22 mouse cellular contexts compared by ENCODE assay signal in genomic region chr5:84335834-84336465, GRCm38 (mm10).
DNase-seq lines count a peak whose midpoint lies in the region; ATAC-seq and TF ChIP-seq lines count a peak whose summit lies in the region.
"Had no signal": no experiment of that assay in that cellular context is flagged by ENCODE, and none has a peak within 500 bp of the region (broad histone marks: within the 10 kb centered on the region; RNA-seq: fewer than 3 reads in every experiment).

No protein-coding gene starts in this region.

- no peak for TF ChIP-seq CTCF in lung, adult 2 months (IDR thresholded peaks at IDR 0.05; ENCODE audit: insufficient read depth, low read length)

- H3K36me3 ChIP-seq in forebrain, embryonic 16.5 days (ENCODE audit: control insufficient read depth, insufficient read depth) = no peaks in the 10 kb centered on the region
- no peaks in the 10 kb centered on the region for H3K36me3 ChIP-seq in forebrain, embryonic 11.5 days (ENCODE audit: control insufficient read depth, insufficient read depth, low read length)
- H3K36me3 ChIP-seq in lung, embryonic 16.5 days (ENCODE audit: control insufficient read depth, insufficient read depth, low read length) = no peaks in the 10 kb centered on the region
- H3K36me3 ChIP-seq: embryonic facial prominence, embryonic 10.5 days; heart, embryonic 10.5 days; hindbrain, embryonic 12.5 days had no signal

- H3K27ac ChIP-seq in forebrain, embryonic 16.5 days (ENCODE audit: low read length) = no peak overlapping the region
- no peak overlapping the region for H3K27ac ChIP-seq in forebrain, embryonic 11.5 days (ENCODE audit: low read depth, low read length)
- peak overlapping the region; percentile 50 for H3K27ac ChIP-seq in lung, embryonic 16.5 days (ENCODE audit: low read length)
- H3K27ac ChIP-seq: embryonic facial prominence, embryonic 10.5 days; heart, embryonic 10.5 days; hindbrain, embryonic 12.5 days had no signal

- peak; percentile 55; the same call in 1 of the 2 replicates for ATAC-seq in forebrain, embryonic 16.5 days
- ATAC-seq in forebrain, embryonic 11.5 days (replicated peaks; ENCODE audit: low FRiP score) = no peak
- ATAC-seq in lung, embryonic 16.5 days (ENCODE audit: low read depth) = peak; percentile 94
- ATAC-seq: hindbrain, embryonic 16.5 days; inflammation-experienced regulatory T-cells, adult 6 months; intestine, postnatal 0 days had no signal

- no peak for TF ChIP-seq POLR2A in lung, adult 2 months (IDR thresholded peaks at IDR 0.05; ENCODE audit: borderline replicate concordance, extremely low read depth, low read depth, low read length)

- H3K4me1 ChIP-seq in forebrain, embryonic 16.5 days (replicated peaks; ENCODE audit: control insufficient read depth, insufficient read depth, low read length) = 0 out of 2 replicates have a peak, but pooled peaks cover 2% of the 10 kb centered on the region
- no peaks in the 10 kb centered on the region for H3K4me1 ChIP-seq in forebrain, embryonic 11.5 days (replicated peaks; ENCODE audit: control insufficient read depth, insufficient read depth, low read length)
- H3K4me1 ChIP-seq in lung, embryonic 16.5 days (replicated peaks; ENCODE audit: control insufficient read depth, insufficient read depth, low read length) = no peaks in the 10 kb centered on the region
- no peaks in the 10 kb centered on the region for H3K4me1 ChIP-seq in lung, adult 2 months (ENCODE audit: control insufficient read depth, insufficient read depth, low read length)
- H3K4me1 ChIP-seq: embryonic facial prominence, embryonic 10.5 days; heart, embryonic 10.5 days; hindbrain, embryonic 12.5 days had no signal

- WGBS in forebrain, embryonic 16.5 days = 66% methylated on average over 3 of the region's 3 CpGs
- WGBS in forebrain, embryonic 11.5 days = 83% methylated on average over 3 of the region's 3 CpGs
- WGBS in lung, embryonic 16.5 days = 24% methylated on average over 3 of the region's 3 CpGs
- WGBS in lung, adult 2 months = 48% methylated on average over 3 of the region's 3 CpGs

- H3K9me3 ChIP-seq in forebrain, embryonic 16.5 days (ENCODE audit: control insufficient read depth, low read length) = no peaks in the 10 kb centered on the region
- no peaks in the 10 kb centered on the region for H3K9me3 ChIP-seq in forebrain, embryonic 11.5 days (ENCODE audit: control insufficient read depth, low read length)
- H3K9me3 ChIP-seq in lung, embryonic 16.5 days (ENCODE audit: control insufficient read depth, low read length) = no peaks in the 10 kb centered on the region
- H3K9me3 ChIP-seq: embryonic facial prominence, embryonic 10.5 days; heart, embryonic 10.5 days; hindbrain, embryonic 12.5 days had no signal

- H3K4me2 ChIP-seq in forebrain, embryonic 16.5 days (ENCODE audit: low read length) = no peak overlapping the region
- no peak overlapping the region for H3K4me2 ChIP-seq in forebrain, embryonic 11.5 days (ENCODE audit: low read depth, low read length, severe bottlenecking)
- no peak overlapping the region for H3K4me2 ChIP-seq in lung, embryonic 16.5 days (ENCODE audit: low read depth, low read length)
- H3K4me2 ChIP-seq: hindbrain, embryonic 12.5 days had no signal

- no peak for DNase-seq in forebrain, embryonic 11.5 days (ENCODE audit: low spot score)
- DNase-seq in lung, adult 2 months = no peak
- DNase-seq in forelimb bud, embryonic 11.5 days (ENCODE audit: low read depth, low spot score) = peak; percentile 20
- peak; percentile 18 for DNase-seq in lung, postnatal 36 days
- DNase-seq in embryo, embryonic 10.5 days (ENCODE audit: low spot score) = no peak
- DNase-seq: adrenal gland, adult 8-10 months; adrenal gland, postnatal 36 days; cerebellum, adult 18-20 months; cerebellum, adult 9-11 months; cerebellum, postnatal 36 days; gastrocnemius, postnatal 10 days; heart, adult 18-20 months; heart, postnatal 10 days; heart, postnatal 4 days had no signal

- H3K4me3 ChIP-seq in forebrain, embryonic 16.5 days (replicated peaks; ENCODE audit: low read length) = no peak overlapping the region
- H3K4me3 ChIP-seq in forebrain, embryonic 11.5 days (ENCODE audit: low read depth, low read length) = no peak overlapping the region
- H3K4me3 ChIP-seq in lung, embryonic 16.5 days (ENCODE audit: low read length) = no peak overlapping the region
- H3K4me3 ChIP-seq in lung, adult 2 months (replicated peaks; ENCODE audit: extremely low read depth, low read depth, low read length) = no peak overlapping the region
- H3K4me3 ChIP-seq: embryonic facial prominence, embryonic 10.5 days; heart, embryonic 10.5 days; hindbrain, embryonic 12.5 days had no signal

- no peak overlapping the region for H3K9ac ChIP-seq in forebrain, embryonic 16.5 days (replicated peaks; ENCODE audit: low read depth, low read length)
- H3K9ac ChIP-seq in forebrain, embryonic 11.5 days (ENCODE audit: low read length) = no peak overlapping the region
- H3K9ac ChIP-seq in lung, embryonic 16.5 days (ENCODE audit: low read length) = no peak overlapping the region
- H3K9ac ChIP-seq: hindbrain, embryonic 12.5 days had no signal

- H3K27me3 ChIP-seq in forebrain, embryonic 16.5 days (replicated peaks; ENCODE audit: control insufficient read depth, insufficient read depth, low read length) = no peaks in the 10 kb centered on the region
- no peaks in the 10 kb centered on the region for H3K27me3 ChIP-seq in forebrain, embryonic 11.5 days (ENCODE audit: control insufficient read depth, insufficient read depth, low read length)
- H3K27me3 ChIP-seq in lung, embryonic 16.5 days (ENCODE audit: control insufficient read depth, insufficient read depth, low read depth, low read length) = no peaks in the 10 kb centered on the region
- H3K27me3 ChIP-seq: hindbrain, embryonic 12.5 days had no signal

Comparison
In these comparisons a context has a peak if more than half of its experiments do, and no peak if none do; other contexts are left out.
1. DNase-seq: peak in forelimb bud, embryonic 11.5 days (single experiment) and lung, postnatal 36 days (single experiment); none in forebrain, embryonic 11.5 days (single experiment), lung, adult 2 months (single experiment) and embryo, embryonic 10.5 days (single experiment).